Mouse (Mus musculus): ENCODE measurements at regions not wholly inside any gene's neighbourhood (a gene's known extent, or its start where the extent isn't known, plus 50 kb on each side); places are given as distances from the start of the nearest gene placed in this dataset.

DNA sequence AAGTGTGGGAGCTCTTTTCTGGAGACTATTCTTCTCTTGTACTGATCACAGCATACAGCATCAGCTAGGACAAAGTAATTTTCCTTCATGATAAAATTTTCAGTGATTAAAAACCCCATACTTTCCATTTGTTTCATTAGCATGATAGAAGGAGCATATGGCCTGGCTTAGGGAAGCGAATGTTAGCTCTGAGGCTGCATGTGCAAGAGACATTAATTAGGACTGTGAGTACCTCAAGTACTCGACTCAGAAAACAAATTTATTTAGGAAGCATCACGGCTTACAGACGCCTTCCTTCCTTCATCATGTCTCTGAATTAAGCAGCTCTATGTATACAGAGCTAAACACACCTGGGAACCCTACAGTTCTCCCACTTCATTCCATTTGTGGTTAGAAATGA, 193.6 kb upstream of the Itga4 start:
- no peak overlapping the region for H3K4me3 ChIP-seq
- H3K36me3 ChIP-seq (ENCODE audit: poor library complexity, severe bottlenecking) = no peaks in the 10 kb centered on the region
- H3K9ac ChIP-seq = no peak overlapping the region
- peak overlapping the region; percentile 51 for H3K27ac ChIP-seq
- no peak overlapping the region for H3K4me2 ChIP-seq
- WGBS = 76% methylated on average over 4 of the region's 4 CpGs
- peaks cover 8% of the 10 kb centered on the region; the same call in 1 of the 2 replicates for H3K4me1 ChIP-seq
- no peaks in the 10 kb centered on the region for H3K9me3 ChIP-seq (replicated peaks)
- peak; percentile 66; the same call in 1 of the 2 replicates for ATAC-seq
- no peaks in the 10 kb centered on the region for H3K27me3 ChIP-seq

DNA sequence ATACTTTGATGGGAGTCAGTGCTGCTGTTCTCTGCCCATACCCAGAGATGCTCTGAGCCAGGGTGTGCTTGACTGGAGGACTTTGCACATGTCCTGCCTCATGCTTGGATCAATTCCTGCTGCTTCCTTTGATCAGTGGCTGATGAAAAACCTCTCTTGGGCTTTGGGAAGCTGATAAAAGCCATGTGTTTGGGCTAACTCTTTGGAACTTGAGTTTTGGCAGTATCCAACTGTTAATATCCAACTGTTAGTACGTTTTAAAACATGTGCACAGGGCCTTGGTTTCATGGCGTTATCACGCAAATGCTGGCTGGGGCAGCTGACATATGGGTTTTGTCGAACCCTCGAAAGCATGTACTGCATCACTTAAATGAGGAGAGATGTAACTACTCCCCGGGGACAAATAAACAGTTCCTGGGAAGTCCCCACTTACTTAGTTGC, 193.0 kb upstream of the Itga4 start:
- 71% methylated on average over 6 of the region's 6 CpGs for WGBS
- peak overlapping the region; percentile 51 for H3K27ac ChIP-seq
- no peak overlapping the region for H3K4me3 ChIP-seq
- H3K36me3 ChIP-seq (ENCODE audit: poor library complexity, severe bottlenecking) = no peaks in the 10 kb centered on the region
- H3K4me2 ChIP-seq = no peak overlapping the region
- no peak overlapping the region for H3K9ac ChIP-seq
- H3K4me1 ChIP-seq = peaks cover 8% of the 10 kb centered on the region; the same call in 1 of the 2 replicates
- peak; percentile 36; the same call in 1 of the 2 replicates for ATAC-seq
- H3K9me3 ChIP-seq (replicated peaks) = no peaks in the 10 kb centered on the region
- H3K27me3 ChIP-seq = no peaks in the 10 kb centered on the region

DNA sequence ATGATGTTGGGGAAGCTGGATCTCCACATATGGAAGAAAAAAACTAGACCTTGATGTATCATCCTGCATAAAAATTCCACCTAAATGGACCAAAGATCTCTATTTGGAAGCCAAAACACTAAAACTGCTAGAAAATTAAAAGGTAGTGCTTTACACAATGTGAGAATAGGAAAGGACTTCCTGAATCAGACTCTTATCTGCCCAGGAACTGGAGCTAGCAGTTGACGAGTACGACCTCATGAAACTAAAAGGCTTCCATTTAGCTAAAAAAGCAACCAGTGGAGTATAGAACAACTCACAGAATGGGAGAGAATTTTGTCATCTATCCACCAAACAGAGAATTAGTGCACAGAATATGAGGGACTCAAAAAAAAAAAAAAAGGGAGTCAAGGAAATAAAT, 191.6 kb upstream of the Itga4 start:
- H3K9me3 ChIP-seq (replicated peaks) = no peaks in the 10 kb centered on the region
- H3K27me3 ChIP-seq = no peaks in the 10 kb centered on the region
- whole genome bisulfite sequencing = 95% methylated on average over 2 of the region's 2 CpGs
- no peak overlapping the region for H3K4me3 ChIP-seq
- H3K9ac ChIP-seq = no peak overlapping the region
- no peak for ATAC-seq
- H3K27ac ChIP-seq = no peak overlapping the region
- H3K4me1 ChIP-seq = peaks cover 8% of the 10 kb centered on the region; the same call in 1 of the 2 replicates
- H3K4me2 ChIP-seq = no peak overlapping the region
- no peaks in the 10 kb centered on the region for H3K36me3 ChIP-seq (ENCODE audit: poor library complexity, severe bottlenecking)

DNA sequence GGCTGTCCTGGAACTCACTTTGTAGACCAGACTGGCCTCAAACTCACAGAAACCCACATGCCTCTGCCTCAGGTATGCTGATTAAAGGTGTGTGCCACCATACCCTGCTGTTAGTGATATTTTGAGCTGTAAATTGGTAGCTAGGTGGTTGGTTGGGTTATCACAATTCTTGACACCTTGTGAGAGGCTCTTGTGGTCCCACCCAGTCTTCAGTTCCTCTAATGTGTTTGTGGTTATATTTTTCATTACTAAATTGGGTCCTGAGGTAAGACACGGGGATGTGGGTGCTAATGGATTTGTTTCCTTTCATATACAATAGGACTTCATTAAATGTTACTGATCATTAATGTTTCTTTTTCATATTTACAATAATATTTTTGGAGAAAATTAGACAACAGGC, 189.9 kb upstream of the Itga4 start:
- H3K4me2 ChIP-seq = no peak overlapping the region
- H3K4me3 ChIP-seq = no peak overlapping the region
- no peak overlapping the region for H3K9ac ChIP-seq
- H3K36me3 ChIP-seq (ENCODE audit: poor library complexity, severe bottlenecking) = no peaks in the 10 kb centered on the region
- 86% methylated on average over 1 of the region's 1 CpGs for WGBS
- H3K4me1 ChIP-seq = no peaks in the 10 kb centered on the region
- H3K27ac ChIP-seq = no peak overlapping the region
- H3K9me3 ChIP-seq (replicated peaks) = no peaks in the 10 kb centered on the region
- H3K27me3 ChIP-seq = no peaks in the 10 kb centered on the region
- ATAC-seq = no peak

DNA sequence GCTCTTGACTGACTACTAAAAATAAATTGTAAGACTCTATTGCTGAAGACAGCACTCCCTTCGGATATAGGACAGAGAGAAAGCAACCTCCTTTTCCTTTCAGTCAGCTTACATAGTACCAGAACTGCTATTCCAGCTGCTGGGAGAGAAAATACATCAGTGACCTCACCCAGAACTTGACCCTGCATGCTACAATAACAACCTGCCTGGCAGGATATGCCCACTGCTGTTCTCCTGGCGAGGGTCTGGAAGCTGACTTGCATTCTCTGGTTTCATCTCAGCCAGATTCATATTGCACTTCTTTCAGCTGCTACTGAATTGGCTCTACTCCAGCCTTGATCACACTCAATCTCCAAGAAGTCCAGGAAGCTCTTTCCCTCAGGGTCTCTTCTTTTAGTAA, 179.1 kb upstream of the Itga4 start:
- no peak overlapping the region for H3K4me2 ChIP-seq
- no peaks in the 10 kb centered on the region for H3K27me3 ChIP-seq
- no peak overlapping the region for H3K9ac ChIP-seq
- no peaks in the 10 kb centered on the region for H3K9me3 ChIP-seq (replicated peaks)
- H3K4me3 ChIP-seq = no peak overlapping the region
- 74% methylated on average over 2 of the region's 2 CpGs for WGBS
- no peak overlapping the region for H3K27ac ChIP-seq
- H3K36me3 ChIP-seq (ENCODE audit: poor library complexity, severe bottlenecking) = no peaks in the 10 kb centered on the region
- no peaks in the 10 kb centered on the region for H3K4me1 ChIP-seq
- no peak for ATAC-seq

DNA sequence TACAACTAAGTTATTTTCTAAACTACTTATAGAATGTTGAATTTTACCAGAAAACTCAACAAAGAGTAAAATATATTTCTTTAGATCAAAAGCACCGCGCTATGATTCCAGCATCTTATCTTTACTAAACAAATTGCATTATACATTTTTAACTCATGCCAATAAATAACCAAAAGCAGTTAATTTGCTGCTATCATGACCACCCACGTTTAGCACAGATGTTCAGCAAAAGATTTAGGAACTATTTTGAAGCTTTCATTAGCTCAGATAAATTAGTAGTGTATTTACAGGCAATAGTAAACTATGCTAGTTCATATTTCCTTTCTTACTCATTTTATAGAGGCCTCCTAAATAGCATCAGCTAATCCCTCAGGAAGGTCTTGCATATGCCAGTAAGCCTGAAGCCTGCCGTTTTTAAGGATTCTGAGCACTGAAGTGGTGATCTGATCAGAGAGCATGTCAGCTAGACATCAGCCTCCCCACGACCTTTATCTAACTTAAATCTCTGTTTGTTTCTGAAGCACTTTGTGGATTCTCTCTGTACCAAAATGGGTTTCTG, 176.3 kb upstream of the Itga4 start:
- Histone ChIP-seq H3K9ac (no peak overlapping the region), H3K4me3 (no peak overlapping the region)
- ATAC-seq = no peak

DNA sequence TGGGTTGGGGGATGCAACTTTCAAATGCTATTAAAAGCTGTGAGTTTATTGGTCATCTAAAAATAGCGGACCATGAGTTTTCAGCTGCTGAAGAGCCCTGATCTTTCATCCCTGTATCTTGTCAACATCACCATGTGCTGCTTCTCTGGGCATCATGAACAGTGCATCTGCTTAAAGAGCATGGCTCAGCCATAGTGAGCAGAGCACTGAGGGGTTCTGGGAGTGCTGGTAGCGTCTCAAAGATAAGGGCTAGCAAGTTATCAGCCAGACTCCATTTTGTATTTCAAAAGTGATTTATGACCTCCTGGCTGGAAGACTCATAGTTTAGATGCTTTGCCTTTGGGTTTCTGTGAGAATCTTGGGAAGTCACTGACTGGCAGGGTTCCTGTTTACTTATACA, 173.5 kb upstream of the Itga4 start:
- ATAC-seq = no peak
- Histone ChIP-seq H3K27ac (no peak overlapping the region), H3K4me3 (no peak overlapping the region), H3K9me3 (replicated peaks) (no peaks in the 10 kb centered on the region), H3K27me3 (no peaks in the 10 kb centered on the region), H3K4me2 (no peak overlapping the region), H3K4me1 (no peaks in the 10 kb centered on the region), H3K9ac (no peak overlapping the region), H3K36me3 (ENCODE audit: poor library complexity, severe bottlenecking) (no peaks in the 10 kb centered on the region)
- WGBS = 96% methylated on average over 2 of the region's 2 CpGs

More for the DNA sequence above, 176.3 kb upstream of the Itga4 start:
- Histone ChIP-seq H3K4me2 (no peak overlapping the region), H3K27me3 (no peaks in the 10 kb centered on the region), H3K9me3 (replicated peaks) (no peaks in the 10 kb centered on the region), H3K36me3 (ENCODE audit: poor library complexity, severe bottlenecking) (no peaks in the 10 kb centered on the region), H3K4me1 (no peaks in the 10 kb centered on the region), H3K27ac (no peak overlapping the region)
- 81% methylated on average over 5 of the region's 5 CpGs for WGBS

DNA sequence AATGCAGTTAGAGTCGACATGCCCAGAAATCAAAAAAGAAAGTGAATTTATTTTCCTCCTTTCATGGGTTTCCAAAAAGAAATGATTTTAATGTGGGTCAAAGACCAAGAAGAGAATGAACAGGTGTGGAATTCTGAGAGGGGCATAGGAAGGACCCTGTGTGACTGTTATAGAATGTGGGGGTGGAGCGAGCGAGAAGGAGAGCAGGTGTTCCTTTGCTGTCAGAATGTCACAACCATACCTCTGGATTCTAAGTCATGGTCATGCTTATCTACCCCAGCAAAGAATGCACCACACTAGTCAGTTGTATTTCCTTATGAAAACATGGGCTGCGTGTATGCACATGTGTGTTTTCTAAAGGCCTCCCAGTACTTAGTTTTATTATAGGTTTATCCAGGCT, 168.9 kb upstream of the Itga4 start:
- no peaks in the 10 kb centered on the region for H3K4me1 ChIP-seq
- H3K27ac ChIP-seq = no peak overlapping the region
- over 99% methylated on average over 4 of the region's 4 CpGs for WGBS
- no peak overlapping the region for H3K4me2 ChIP-seq
- no peaks in the 10 kb centered on the region for H3K27me3 ChIP-seq
- ATAC-seq = no peak
- H3K4me3 ChIP-seq = no peak overlapping the region
- H3K9me3 ChIP-seq (replicated peaks) = no peaks in the 10 kb centered on the region
- H3K9ac ChIP-seq = no peak overlapping the region
- no peaks in the 10 kb centered on the region for H3K36me3 ChIP-seq (ENCODE audit: poor library complexity, severe bottlenecking)

DNA sequence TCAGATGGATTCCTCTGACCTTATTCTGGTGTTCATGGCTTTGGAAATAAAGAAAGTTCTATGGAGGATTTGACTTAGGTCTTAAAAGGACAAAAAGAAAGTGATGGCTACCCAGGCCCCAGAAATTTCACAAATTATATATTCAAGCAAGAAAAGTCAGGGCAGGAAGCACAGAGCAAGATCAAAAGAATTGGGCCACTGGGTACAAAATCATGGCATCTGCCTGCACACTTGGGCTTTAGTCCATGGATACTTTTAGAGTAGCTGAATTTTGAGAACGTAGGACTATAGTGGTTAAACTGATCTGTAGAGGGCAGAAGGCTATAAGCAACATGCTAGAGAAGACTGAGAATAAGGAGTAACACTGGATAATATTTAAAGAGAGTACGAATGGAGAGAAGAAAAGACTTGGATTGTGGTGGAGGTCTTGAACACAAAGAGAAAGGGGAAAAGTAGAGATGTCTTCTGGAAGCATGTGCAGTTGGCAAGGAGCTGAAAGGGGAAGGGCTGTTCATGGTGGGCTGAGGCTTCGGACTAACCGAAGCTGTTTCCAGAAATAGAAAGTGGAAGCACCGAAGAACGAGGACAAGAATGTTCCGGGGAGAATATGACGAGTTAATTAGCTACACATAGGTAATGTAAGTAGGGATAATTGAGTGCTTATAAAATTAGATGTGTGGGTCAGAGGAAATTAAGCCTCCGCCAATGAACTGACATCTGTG, 168.2 kb upstream of the Itga4 start:
- Histone ChIP-seq H3K36me3 (ENCODE audit: poor library complexity, severe bottlenecking) (no peaks in the 10 kb centered on the region), H3K9me3 (replicated peaks) (no peaks in the 10 kb centered on the region), H3K4me2 (no peak overlapping the region), H3K4me3 (no peak overlapping the region), H3K9ac (no peak overlapping the region), H3K27me3 (no peaks in the 10 kb centered on the region), H3K4me1 (no peaks in the 10 kb centered on the region), H3K27ac (no peak overlapping the region)
- ATAC-seq = no peak
- 74% methylated on average over 9 of the region's 9 CpGs for WGBS

DNA sequence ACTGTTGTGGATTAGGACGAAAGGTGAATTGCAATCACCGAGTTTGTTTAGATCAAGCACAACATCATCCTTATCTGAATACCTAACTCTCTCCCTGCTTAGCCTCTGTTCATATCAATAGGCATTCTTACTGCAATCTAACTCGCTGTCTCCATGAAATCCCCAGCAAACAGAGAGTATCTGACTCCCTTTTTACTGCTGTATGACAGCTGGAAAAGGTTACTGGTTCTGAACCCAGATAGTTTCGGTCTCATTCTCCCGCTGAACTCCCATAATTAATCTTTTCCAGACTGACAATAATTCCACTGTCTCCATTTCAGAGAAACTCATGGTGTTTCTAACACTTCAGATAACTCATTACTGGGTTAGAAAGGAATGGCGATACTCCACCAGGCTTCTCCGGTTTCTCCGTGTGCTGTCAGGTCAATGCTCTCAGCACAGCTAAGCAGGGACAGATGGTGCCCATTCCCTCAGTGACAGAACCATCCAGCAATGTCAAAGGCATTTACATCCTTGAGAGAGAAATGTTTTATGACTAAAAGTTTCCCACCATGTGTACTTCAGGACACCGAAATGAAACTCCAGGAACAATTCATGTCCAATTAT, 167.5 kb upstream of the Itga4 start:
- Histone ChIP-seq H3K27ac (no peak overlapping the region), H3K36me3 (ENCODE audit: poor library complexity, severe bottlenecking) (no peaks in the 10 kb centered on the region), H3K9ac (no peak overlapping the region), H3K9me3 (replicated peaks) (no peaks in the 10 kb centered on the region), H3K4me1 (no peaks in the 10 kb centered on the region), H3K4me3 (no peak overlapping the region), H3K27me3 (no peaks in the 10 kb centered on the region), H3K4me2 (no peak overlapping the region)
- 81% methylated on average over 9 of the region's 9 CpGs for WGBS
- no peak for ATAC-seq

DNA sequence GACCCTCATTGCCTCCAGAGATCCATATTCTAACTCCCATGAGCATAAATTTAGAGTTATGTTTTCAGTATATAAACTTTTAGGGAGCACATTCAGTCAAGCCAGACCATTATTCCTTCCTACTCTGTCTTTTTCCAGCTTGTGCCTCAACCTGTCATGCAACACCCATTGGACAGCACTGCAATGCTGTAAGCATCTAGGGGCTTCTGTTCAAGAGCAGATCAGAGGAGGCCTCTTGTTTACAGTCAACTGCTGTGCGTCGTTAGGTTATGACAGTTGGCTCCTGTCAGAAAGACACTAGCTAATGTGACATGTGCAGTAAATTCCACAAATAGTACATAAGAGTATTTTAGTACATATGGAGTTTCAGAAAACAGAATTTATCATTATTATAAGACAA, 165.0 kb upstream of the Itga4 start:
- Histone ChIP-seq H3K36me3 (ENCODE audit: poor library complexity, severe bottlenecking) (no peaks in the 10 kb centered on the region), H3K27me3 (no peaks in the 10 kb centered on the region), H3K4me2 (no peak overlapping the region), H3K27ac (no peak overlapping the region), H3K9ac (no peak overlapping the region), H3K4me1 (no peaks in the 10 kb centered on the region), H3K4me3 (no peak overlapping the region), H3K9me3 (replicated peaks) (no peaks in the 10 kb centered on the region)
- ATAC-seq = no peak
- 94% methylated on average over 2 of the region's 2 CpGs for WGBS

DNA sequence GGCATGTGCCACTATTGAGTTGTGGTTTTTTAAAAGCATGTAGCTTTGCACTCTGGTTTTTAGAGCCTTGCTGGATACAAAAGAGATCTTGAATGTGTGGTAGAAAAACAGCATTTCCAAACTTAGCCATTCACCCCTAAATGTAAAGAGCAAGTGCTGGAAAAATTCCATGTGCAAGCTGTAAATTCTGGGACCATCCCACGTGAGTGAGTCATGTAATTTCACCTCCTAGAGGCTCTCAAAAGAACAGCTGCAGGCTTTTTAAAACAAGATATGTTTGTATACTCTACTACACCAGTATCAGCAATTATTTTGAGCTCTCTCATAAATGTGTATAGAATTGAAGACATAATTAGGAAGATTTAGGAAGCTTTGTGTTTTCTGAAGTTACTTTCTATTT, 160.9 kb upstream of the Itga4 start:
- Histone ChIP-seq H3K27ac (no peak overlapping the region), H3K36me3 (ENCODE audit: poor library complexity, severe bottlenecking) (no peaks in the 10 kb centered on the region), H3K4me2 (no peak overlapping the region), H3K27me3 (no peaks in the 10 kb centered on the region), H3K4me1 (no peaks in the 10 kb centered on the region), H3K9ac (no peak overlapping the region), H3K9me3 (replicated peaks) (no peaks in the 10 kb centered on the region), H3K4me3 (no peak overlapping the region)
- no peak for ATAC-seq
- WGBS = 12% methylated on average over 1 of the region's 1 CpGs
